Mouse (Mus musculus) CH12.LX (cell line): ENCODE data around the gene Slc15a2.

ENCODE experiments used
- CHD2 ChIP-seq: IDR thresholded peaks from 2 replicates; pipeline ENCODE4 v1.6.1; 2011; ENCODE audit warnings: low read length, improper control_type of control experiment
- CTCF ChIP-seq, 2 experiments: IDR thresholded peaks in 1 of 2; conservative IDR thresholded peaks in 1 of 2; 2 replicates each; pipeline ENCODE4 v1.5.1; 2011 to 2012; ENCODE audit warnings: low read depth in 2 of 2, low read length in 2 of 2, improper control_type of control experiment in 1 of 2, inconsistent platforms in 1 of 2, mild to moderate bottlenecking in 1 of 2, moderate library complexity in 1 of 2
- HCFC1 ChIP-seq: IDR thresholded peaks from 2 replicates; pipeline ENCODE4 v1.6.1; 2012; ENCODE audit warnings: low read depth, mild to moderate bottlenecking, inconsistent platforms, low read length, improper control_type of control experiment
- POLR2A ChIP-seq: IDR thresholded peaks from 2 replicates; pipeline ENCODE4 v1.6.1; 2011; ENCODE audit warnings: low read depth, mild to moderate bottlenecking, improper control_type of control experiment, low read length
- RCOR1 ChIP-seq: conservative IDR thresholded peaks from 2 replicates; pipeline ENCODE4 v1.6.1; 2012; ENCODE audit warnings: low read depth, mild to moderate bottlenecking, inconsistent platforms, low read length, improper control_type of control experiment

DNA sequence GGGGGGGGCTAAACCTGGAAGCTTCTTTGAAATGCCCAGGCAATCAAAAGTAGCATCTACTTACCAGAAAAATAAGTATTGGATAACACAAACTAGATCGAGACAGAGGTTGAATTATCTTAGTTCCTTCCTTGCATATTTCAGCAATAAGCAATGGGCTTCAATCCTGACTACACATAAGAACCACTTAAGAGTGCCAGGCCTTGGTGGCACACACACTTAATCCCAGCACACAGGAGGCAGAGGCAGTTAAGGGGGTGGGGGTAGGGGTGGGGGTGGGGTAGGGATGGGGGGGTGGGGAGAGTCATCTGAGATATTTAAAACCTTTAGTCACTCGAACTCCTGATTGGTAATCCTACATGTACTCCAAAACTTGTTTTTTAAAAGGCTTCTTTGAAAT lies 13.5 kb downstream of the Slc15a2 start:
- no peak for TF ChIP-seq CTCF (conservative IDR thresholded peaks at IDR 0.05 in 1 of 2, IDR thresholded peaks at IDR 0.05 in 1 of 2; ENCODE audit: low read depth in 2 of 2, low read length in 2 of 2)
- no peak for TF ChIP-seq POLR2A
- no peak for TF ChIP-seq CHD2
- TF ChIP-seq HCFC1 = no peak
- TF ChIP-seq RCOR1 = no peak
